Mouse (Mus musculus): Measurements from ENCODE around the gene Ctsll3. TPM values are rescaled to one million over a fixed set of nuclear protein-coding genes. Genes with fewer than 3 reads are reported as not detected.

The Ctsll3 gene
- polyA plus RNA-seq (2016; fragmentation: Nextera tagmentation; extraction: Ambion mirVana), result not detected in 2 replicates

GRCm38 (mm10) chr13:60802749-60803148 lies at the start of gene Ctsll3:
TSS of gene Ctsll3 (minus strand) at chr13:60802849.
- Histone ChIP-seq H3K9me3 (no peaks in the 10 kb centered on the region), H3K27ac (no peak within 1 kb of the TSS), H3K36me3 (replicated peaks) (no peaks in the 10 kb centered on the region), H3K4me1 (no peaks in the 10 kb centered on the region), H3K4me3 (no peak within 1 kb of the TSS), H3K27me3 (ENCODE audit: poor library complexity, severe bottlenecking) (no peaks in the 10 kb centered on the region)
- DNase-seq (ENCODE audit: extremely low spot score, low spot score), result no peak
- 71% methylated on average over 1 of the region's 1 CpGs for WGBS

- H3K4me1 ChIP-seq, result no peaks in the 10 kb centered on the region
- no peak overlapping the region for H3K27ac ChIP-seq
- H3K4me3 ChIP-seq, result no peak overlapping the region
- no peaks in the 10 kb centered on the region; the same call in 1 of the 2 replicates for H3K9me3 ChIP-seq
- H3K27me3 ChIP-seq (ENCODE audit: poor library complexity, severe bottlenecking), result no peaks in the 10 kb centered on the region
- WGBS, result 90% methylated on average over 4 of the region's 4 CpGs
- no peak for DNase-seq (ENCODE audit: extremely low spot score, low spot score)
- no peaks in the 10 kb centered on the region for H3K36me3 ChIP-seq (replicated peaks)
These were observed 45.8 kb upstream of the Ctsll3 start for GRCm38 (mm10) chr13:60848241-60849120.

- Histone ChIP-seq H3K4me1 (no peaks in the 10 kb centered on the region), H3K27ac (no peak overlapping the region), H3K27me3 (ENCODE audit: poor library complexity, severe bottlenecking) (no peaks in the 10 kb centered on the region), H3K9me3 (no peaks in the 10 kb centered on the region), H3K4me3 (no peak overlapping the region), H3K36me3 (replicated peaks) (no peaks in the 10 kb centered on the region)
- no peak for DNase-seq (ENCODE audit: extremely low spot score, low spot score)
- WGBS, result 84% methylated on average over 8 of the region's 8 CpGs
These were observed 40.5 kb upstream of the Ctsll3 start for GRCm38 (mm10) chr13:60843153-60843552.

- DNase-seq (ENCODE audit: extremely low spot score, low spot score), result no peak
- no peaks in the 10 kb centered on the region for H3K9me3 ChIP-seq
- WGBS, result 91% methylated on average over 6 of the region's 6 CpGs
- no peak overlapping the region for H3K4me3 ChIP-seq
- H3K36me3 ChIP-seq (replicated peaks), result no peaks in the 10 kb centered on the region
- no peaks in the 10 kb centered on the region for H3K4me1 ChIP-seq
- no peaks in the 10 kb centered on the region for H3K27me3 ChIP-seq (ENCODE audit: poor library complexity, severe bottlenecking)
- no peak overlapping the region for H3K27ac ChIP-seq
These were observed 40.1 kb upstream of the Ctsll3 start for GRCm38 (mm10) chr13:60842703-60843102.

GRCm38 (mm10) chr13:60839353-60839902 lies 36.8 kb upstream of the Ctsll3 start:
- H3K4me3 ChIP-seq, result no peak overlapping the region
- 79% methylated on average over 2 of the region's 2 CpGs for WGBS
- H3K27me3 ChIP-seq (ENCODE audit: poor library complexity, severe bottlenecking), result no peaks in the 10 kb centered on the region
- H3K36me3 ChIP-seq (replicated peaks), result no peaks in the 10 kb centered on the region
- no peak for DNase-seq (ENCODE audit: extremely low spot score, low spot score)
- no peaks in the 10 kb centered on the region for H3K9me3 ChIP-seq
- H3K27ac ChIP-seq, result no peak overlapping the region
- no peaks in the 10 kb centered on the region for H3K4me1 ChIP-seq

GRCm38 (mm10) chr13:60826052-60826451 lies 23.4 kb upstream of the Ctsll3 start:
- H3K27me3 ChIP-seq (ENCODE audit: poor library complexity, severe bottlenecking), result no peaks in the 10 kb centered on the region
- DNase-seq (ENCODE audit: extremely low spot score, low spot score), result no peak
- no peak overlapping the region for H3K4me3 ChIP-seq
- H3K4me1 ChIP-seq, result no peaks in the 10 kb centered on the region
- no peak overlapping the region for H3K27ac ChIP-seq
- WGBS, result 67% methylated on average over 3 of the region's 3 CpGs
- no peaks in the 10 kb centered on the region for H3K36me3 ChIP-seq (replicated peaks)
- H3K9me3 ChIP-seq, result no peaks in the 10 kb centered on the region

- Histone ChIP-seq H3K9me3 (no peaks in the 10 kb centered on the region), H3K36me3 (replicated peaks) (no peaks in the 10 kb centered on the region), H3K27ac (no peak overlapping the region), H3K4me3 (no peak overlapping the region), H3K27me3 (ENCODE audit: poor library complexity, severe bottlenecking) (no peaks in the 10 kb centered on the region), H3K4me1 (no peaks in the 10 kb centered on the region)
- WGBS, result 71% methylated on average over 3 of the region's 3 CpGs
- no peak for DNase-seq (ENCODE audit: extremely low spot score, low spot score)
These were observed 18.0 kb upstream of the Ctsll3 start for GRCm38 (mm10) chr13:60820486-60821175.

GRCm38 (mm10) chr13:60819469-60819868 lies 16.8 kb upstream of the Ctsll3 start:
- H3K27ac ChIP-seq, result no peak overlapping the region
- no peak overlapping the region for H3K4me3 ChIP-seq
- H3K36me3 ChIP-seq (replicated peaks), result no peaks in the 10 kb centered on the region
- H3K9me3 ChIP-seq, result no peaks in the 10 kb centered on the region
- no peaks in the 10 kb centered on the region for H3K27me3 ChIP-seq (ENCODE audit: poor library complexity, severe bottlenecking)
- H3K4me1 ChIP-seq, result no peaks in the 10 kb centered on the region
- peak; percentile 47 for DNase-seq (ENCODE audit: extremely low spot score, low spot score)
- WGBS, result 17% methylated on average over 7 of the region's 7 CpGs

- WGBS, result 76% methylated on average over 1 of the region's 1 CpGs
These were observed 11.1 kb upstream of the Ctsll3 start for GRCm38 (mm10) chr13:60813722-60814121.

GRCm38 (mm10) chr13:60812768-60813167 lies 10.1 kb upstream of the Ctsll3 start:
- no peak overlapping the region for H3K27ac ChIP-seq
- no peak overlapping the region for H3K4me3 ChIP-seq
- H3K4me1 ChIP-seq, result no peaks in the 10 kb centered on the region
- 91% methylated on average over 6 of the region's 6 CpGs for WGBS
- H3K9me3 ChIP-seq, result no peaks in the 10 kb centered on the region
- DNase-seq (ENCODE audit: extremely low spot score, low spot score), result no peak
- no peaks in the 10 kb centered on the region for H3K27me3 ChIP-seq (ENCODE audit: poor library complexity, severe bottlenecking)
- H3K36me3 ChIP-seq (replicated peaks), result no peaks in the 10 kb centered on the region

More at GRCm38 (mm10) chr13:60813722-60814121, 11.1 kb upstream of the Ctsll3 start:
- H3K9me3 ChIP-seq, result no peaks in the 10 kb centered on the region
- H3K27ac ChIP-seq, result no peak overlapping the region
- no peak overlapping the region for H3K4me3 ChIP-seq
- no peaks in the 10 kb centered on the region for H3K36me3 ChIP-seq (replicated peaks)
- no peak for DNase-seq (ENCODE audit: extremely low spot score, low spot score)
- no peaks in the 10 kb centered on the region for H3K4me1 ChIP-seq
- H3K27me3 ChIP-seq (ENCODE audit: poor library complexity, severe bottlenecking), result no peaks in the 10 kb centered on the region

GRCm38 (mm10) chr13:60809690-60810089 lies 7.0 kb upstream of the Ctsll3 start:
- Histone ChIP-seq H3K4me3 (no peak overlapping the region), H3K4me1 (no peaks in the 10 kb centered on the region), H3K36me3 (replicated peaks) (no peaks in the 10 kb centered on the region), H3K27ac (no peak overlapping the region), H3K27me3 (ENCODE audit: poor library complexity, severe bottlenecking) (no peaks in the 10 kb centered on the region), H3K9me3 (no peaks in the 10 kb centered on the region)
- DNase-seq (ENCODE audit: extremely low spot score, low spot score), result no peak
- 79% methylated on average over 2 of the region's 2 CpGs for WGBS

- H3K4me1 ChIP-seq, result no peaks in the 10 kb centered on the region
- WGBS, result 83% methylated on average over 1 of the region's 1 CpGs
- no peaks in the 10 kb centered on the region for H3K36me3 ChIP-seq (replicated peaks)
- no peak overlapping the region for H3K27ac ChIP-seq
- H3K4me3 ChIP-seq, result no peak overlapping the region
- no peaks in the 10 kb centered on the region for H3K27me3 ChIP-seq (ENCODE audit: poor library complexity, severe bottlenecking)
- DNase-seq (ENCODE audit: extremely low spot score, low spot score), result no peak
- no peaks in the 10 kb centered on the region for H3K9me3 ChIP-seq
These were observed 13.2 kb downstream of the Ctsll3 start for GRCm38 (mm10) chr13:60789466-60789865.

GRCm38 (mm10) chr13:60786264-60786663 lies 16.4 kb downstream of the Ctsll3 start, which contains the start of gene BC051665:
TSS of gene BC051665 (minus strand) at chr13:60786364.
- no peaks in the 10 kb centered on the region for H3K4me1 ChIP-seq

More at GRCm38 (mm10) chr13:60786264-60786663, 16.4 kb downstream of the Ctsll3 start, which contains the start of gene BC051665:
- H3K9me3 ChIP-seq, result no peaks in the 10 kb centered on the region
- H3K27ac ChIP-seq, result no peak within 1 kb of the TSS
- DNase-seq (ENCODE audit: extremely low spot score, low spot score), result no peak
- no peak within 1 kb of the TSS for H3K4me3 ChIP-seq
- no peaks in the 10 kb centered on the region for H3K36me3 ChIP-seq (replicated peaks)
- no peaks in the 10 kb centered on the region for H3K27me3 ChIP-seq (ENCODE audit: poor library complexity, severe bottlenecking)
